Mouse (Mus musculus) thymus, adult 2 months (tissue): ENCODE results near the gene Sp110. TPM values are rescaled to one million over a fixed set of nuclear protein-coding genes. Genes with fewer than 3 reads are reported as not detected.
"Not testable (repeated sequence)": the region's sequence is repeated elsewhere in the genome, so short reads cannot be mapped to it uniquely, and the experiment has no call there.

Experiments
- DNase-seq: peaks from one replicate; pipeline ENCODE4 v3.0.0; 2021
- H3K27ac ChIP-seq: fragments of 200-500 bp; 2 replicates; pipeline ENCODE4 v1.5.1; 2012; ENCODE audit warnings: low read length, control low read depth; ENCODE audit not compliant: control insufficient read depth, insufficient read depth
- H3K27me3 ChIP-seq: fragments of 200-500 bp; 2 replicates; pipeline ENCODE4 v1.6.1; 2012; ENCODE audit warnings: mild to moderate bottlenecking, low read length, moderate library complexity, mixed read lengths; ENCODE audit not compliant: control insufficient read depth, insufficient read depth
- H3K36me3 ChIP-seq: fragments of 200-500 bp; 2 replicates; pipeline ENCODE4 v1.6.1; 2012; ENCODE audit warnings: mild to moderate bottlenecking, low read length, moderate library complexity; ENCODE audit not compliant: control insufficient read depth, insufficient read depth
- H3K4me1 ChIP-seq: fragments of 200-500 bp; replicated peaks from 2 replicates; pipeline ENCODE4 v1.6.1; 2012; ENCODE audit warnings: low read length; ENCODE audit not compliant: control insufficient read depth, insufficient read depth
- H3K4me3 ChIP-seq: fragments of 200-500 bp; 2 replicates; pipeline ENCODE4 v1.5.1; 2012; ENCODE audit warnings: mild to moderate bottlenecking, low read length, control low read depth, moderate library complexity; ENCODE audit not compliant: control insufficient read depth, insufficient read depth
- WGBS: fragments of 180-500 bp; shearing (Covaris S2); methylation state at CpG from one replicate; pipeline ENCODE4 v1.1.7; 2018; 5-methylcytosine and 5-hydroxymethylcytosine counted together
- polyA plus RNA-seq: library from polyadenylated mRNA; depleted of rRNA; stranded (reverse); fragments of >200 nt; gene quantifications from 2 replicates; pipeline ENCODE4 v1.2.3, GENCODE M21; 2012; rRNA removed

Sp110 gene
- polyA plus RNA-seq, 1 experiment = 125 TPM

GRCm38 (mm10) chr1:85555261-85555660 lies 43.4 kb downstream of the Sp110 start:
- WGBS = 84% methylated on average over 4 of the region's 4 CpGs
- not testable (repeated sequence) for H3K36me3 ChIP-seq, H3K4me3 ChIP-seq, H3K27me3 ChIP-seq, H3K4me1 ChIP-seq, H3K27ac ChIP-seq
- peak; percentile 10 for DNase-seq

GRCm38 (mm10) chr1:85546442-85546841 lies 52.2 kb downstream of the Sp110 start:
- H3K4me1 ChIP-seq, H3K36me3 ChIP-seq, H3K4me3 ChIP-seq, H3K27me3 ChIP-seq, DNase-seq, H3K27ac ChIP-seq: not testable (repeated sequence)

- H3K4me1 ChIP-seq = not testable (repeated sequence)
These were observed 54.8 kb downstream of the Sp110 start for GRCm38 (mm10) chr1:85543818-85544217.

GRCm38 (mm10) chr1:85528451-85529110 lies 70.0 kb downstream of the Sp110 start:
- not testable (repeated sequence) for H3K27ac ChIP-seq, DNase-seq, H3K4me1 ChIP-seq, H3K4me3 ChIP-seq, H3K27me3 ChIP-seq, H3K36me3 ChIP-seq
- WGBS = 87% methylated on average over 14 of the region's 15 CpGs

More at GRCm38 (mm10) chr1:85543818-85544217, 54.8 kb downstream of the Sp110 start:
- 55% methylated on average over 4 of the region's 4 CpGs for WGBS
- not testable (repeated sequence) for H3K27me3 ChIP-seq, DNase-seq, H3K27ac ChIP-seq, H3K4me3 ChIP-seq, H3K36me3 ChIP-seq

Other genes with a start within 250 kb of the Sp110 start
- gene G530012D18Rik, start 23.1 kb downstream of the Sp110 start, polyA plus RNA-seq = not detected in 2 replicates
- 19.8 and 27.1 TPM in 2 replicates for gene Sp140, start 1.6 kb upstream of the Sp110 start, polyA plus RNA-seq
- gene Sp100, start 51.2 kb upstream of the Sp110 start, polyA plus RNA-seq = 60.6 and 68.0 TPM in 2 replicates
- 17.2 and 19.5 TPM in 2 replicates for gene A630001G21Rik, start 179.8 kb upstream of the Sp110 start, polyA plus RNA-seq
- gene Cab39, start 194.6 kb upstream of the Sp110 start, polyA plus RNA-seq = 65.1 and 72.8 TPM in 2 replicates